Mouse (Mus musculus): ENCODE data around the gene Eef1akmt1.

The Eef1akmt1 gene

DNA sequence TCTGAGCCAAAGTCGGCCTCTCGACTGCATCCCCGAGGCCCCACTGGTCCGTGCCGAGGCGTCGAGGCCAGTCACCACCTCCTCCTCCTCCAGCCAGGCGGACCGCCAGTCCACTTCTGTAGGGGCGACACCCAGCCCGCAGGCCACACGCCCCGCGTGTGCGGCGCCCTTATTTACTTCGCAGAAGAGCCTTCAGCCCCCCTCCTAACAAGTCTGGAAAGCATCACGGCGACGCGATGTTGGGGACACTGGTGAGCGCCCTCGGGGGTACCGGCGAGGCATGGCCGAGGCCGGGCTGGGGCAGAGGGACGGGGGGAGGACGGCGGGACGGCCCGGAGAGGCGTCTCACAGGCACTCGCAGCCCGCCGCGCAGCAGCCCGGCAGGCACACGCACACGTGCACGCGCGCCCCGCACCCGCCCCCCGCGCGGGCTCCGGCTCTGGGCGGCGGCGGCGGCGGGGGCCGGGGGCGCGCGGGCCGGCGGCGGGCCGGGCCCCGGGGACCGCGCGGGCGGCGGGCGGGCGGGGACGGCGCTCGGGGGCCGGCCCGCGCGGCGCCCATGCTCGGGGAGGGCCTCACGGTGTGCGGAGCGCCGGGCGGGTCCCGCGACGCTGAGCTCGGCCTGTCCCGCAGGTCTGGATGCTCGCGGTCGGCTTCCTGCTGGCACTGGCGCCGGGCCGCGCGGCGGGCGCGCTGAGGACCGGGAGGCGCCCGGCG lies 46.6 kb downstream of the Eef1akmt1 start, which contains the start of gene Il17d:
Il17d (plus strand) TSS at position 107 of the 717 bp plus-strand sequence.
- in situ Hi-C loops (cut with MboI, MseI), result no loop called here

DNA sequence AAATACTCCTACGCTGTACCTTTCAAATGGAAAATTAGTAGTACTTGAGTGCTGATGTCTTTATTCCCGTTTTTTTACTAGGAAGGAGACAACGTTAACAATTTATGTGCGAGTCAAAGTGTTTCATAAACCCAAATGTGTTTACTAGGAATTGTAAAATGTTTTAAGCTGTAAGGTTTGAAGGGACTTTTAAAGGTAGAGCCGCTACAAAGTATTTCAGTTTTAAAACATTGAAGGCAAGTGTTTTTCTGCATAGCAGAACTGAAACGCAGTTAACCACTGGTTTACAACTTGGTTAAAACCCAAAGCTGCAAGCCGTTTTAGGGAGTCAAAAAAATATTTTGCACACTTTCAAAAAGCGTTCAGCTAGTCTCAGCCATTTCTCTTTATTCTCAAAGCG lies 47.6 kb downstream of the Eef1akmt1 start:
- in situ Hi-C loops (cut with MboI, MseI), result no loop called here

DNA sequence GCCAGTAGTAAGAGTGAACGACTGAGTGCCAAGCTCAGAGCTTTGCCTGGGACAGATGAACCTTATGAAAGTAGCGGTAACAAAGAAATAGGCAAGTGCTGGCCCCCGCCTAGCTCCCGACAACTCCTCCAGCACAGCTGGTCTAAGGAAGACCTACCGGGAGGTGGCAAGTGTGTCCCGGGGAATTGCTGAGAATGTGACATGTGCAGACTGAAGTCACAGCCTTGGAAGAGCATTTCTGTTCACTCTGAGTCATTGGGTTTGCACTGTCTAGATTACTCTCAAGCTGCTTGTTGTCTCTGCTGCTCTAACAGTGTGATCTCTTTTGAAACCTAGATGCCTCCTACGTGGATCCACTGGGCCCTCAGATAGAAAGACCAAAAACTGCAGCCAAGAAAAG lies 54.4 kb downstream of the Eef1akmt1 start:
- in situ Hi-C loops (cut with MboI, MseI), result no loop called here

DNA sequence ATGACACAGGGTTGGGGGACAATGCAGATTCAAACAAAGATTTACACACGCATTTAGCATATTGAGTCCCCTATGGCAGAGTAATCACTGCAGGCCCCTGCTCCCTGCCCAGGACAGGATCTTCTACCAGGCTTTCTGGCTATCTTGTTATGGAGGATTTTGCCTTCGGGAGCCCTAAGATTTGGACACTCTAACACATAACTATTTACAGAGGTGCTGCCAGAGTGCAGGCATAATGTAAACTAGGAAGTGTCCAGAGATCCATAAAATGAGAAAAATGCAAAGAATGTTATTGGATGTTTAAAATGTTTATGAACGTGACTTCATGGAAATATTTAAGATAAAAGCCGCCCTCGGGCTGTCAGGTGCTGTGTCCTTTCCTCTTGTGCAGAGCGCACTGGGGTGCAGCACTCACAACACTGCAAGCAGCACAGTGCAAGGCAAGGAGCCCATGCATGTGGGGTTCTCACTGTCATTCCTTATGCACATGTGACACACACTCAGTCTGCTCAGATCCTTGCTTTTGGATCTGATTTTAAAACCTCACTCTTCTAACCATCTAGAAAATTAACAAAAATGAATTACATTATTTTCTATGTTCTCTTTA lies 56.2 kb downstream of the Eef1akmt1 start:
- in situ Hi-C loops (cut with MboI, MseI), result no loop called here

DNA sequence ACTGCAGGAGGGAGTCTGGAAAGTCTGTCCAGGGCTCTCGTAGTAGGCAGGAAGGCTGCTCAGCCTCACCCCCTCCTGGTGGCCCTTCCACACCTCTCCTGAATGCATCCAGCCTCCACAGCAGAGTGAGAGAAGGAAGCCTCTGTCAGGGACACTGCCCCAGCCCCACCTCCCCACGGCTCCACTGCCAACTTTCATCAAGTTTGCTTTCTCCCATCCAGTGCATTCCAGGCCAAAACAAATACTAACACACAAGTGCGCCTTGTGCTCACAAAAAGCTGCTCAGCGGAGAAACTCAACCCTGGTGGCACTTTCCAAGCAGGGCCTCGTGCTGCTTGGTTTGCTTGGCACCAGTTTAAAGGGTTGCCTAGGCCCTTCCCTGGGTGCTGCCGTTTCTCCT lies 61.9 kb downstream of the Eef1akmt1 start:
- in situ Hi-C loops (cut with MboI, MseI), result no loop called here

DNA sequence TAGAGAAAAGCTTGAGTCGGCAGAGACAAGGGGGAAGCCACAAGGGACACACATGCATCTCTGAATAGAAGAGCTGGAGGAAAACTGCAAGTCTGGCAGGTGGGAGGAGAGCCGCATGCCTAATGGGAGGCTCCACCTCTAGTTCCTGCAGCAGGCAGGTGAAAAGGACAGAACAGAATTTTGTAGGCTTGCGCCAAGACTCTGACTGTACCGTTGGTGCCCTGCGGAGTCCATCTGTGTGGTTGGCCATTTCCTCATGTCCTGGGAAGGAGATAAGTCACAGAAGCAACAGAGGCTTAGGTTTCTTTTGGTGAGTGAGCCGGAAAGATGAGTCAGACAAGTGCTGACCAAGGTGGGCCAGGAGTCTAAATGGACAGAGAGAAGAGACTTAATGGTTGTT lies 67.7 kb downstream of the Eef1akmt1 start:
- in situ Hi-C loops (cut with MboI, MseI), result no loop called here
